Mouse (Mus musculus): ENCODE measurements at regions not wholly inside any gene's neighbourhood (a gene's known extent, or its start where the extent isn't known, plus 50 kb on each side); places are given as distances from the start of the nearest gene placed in this dataset.

DNA sequence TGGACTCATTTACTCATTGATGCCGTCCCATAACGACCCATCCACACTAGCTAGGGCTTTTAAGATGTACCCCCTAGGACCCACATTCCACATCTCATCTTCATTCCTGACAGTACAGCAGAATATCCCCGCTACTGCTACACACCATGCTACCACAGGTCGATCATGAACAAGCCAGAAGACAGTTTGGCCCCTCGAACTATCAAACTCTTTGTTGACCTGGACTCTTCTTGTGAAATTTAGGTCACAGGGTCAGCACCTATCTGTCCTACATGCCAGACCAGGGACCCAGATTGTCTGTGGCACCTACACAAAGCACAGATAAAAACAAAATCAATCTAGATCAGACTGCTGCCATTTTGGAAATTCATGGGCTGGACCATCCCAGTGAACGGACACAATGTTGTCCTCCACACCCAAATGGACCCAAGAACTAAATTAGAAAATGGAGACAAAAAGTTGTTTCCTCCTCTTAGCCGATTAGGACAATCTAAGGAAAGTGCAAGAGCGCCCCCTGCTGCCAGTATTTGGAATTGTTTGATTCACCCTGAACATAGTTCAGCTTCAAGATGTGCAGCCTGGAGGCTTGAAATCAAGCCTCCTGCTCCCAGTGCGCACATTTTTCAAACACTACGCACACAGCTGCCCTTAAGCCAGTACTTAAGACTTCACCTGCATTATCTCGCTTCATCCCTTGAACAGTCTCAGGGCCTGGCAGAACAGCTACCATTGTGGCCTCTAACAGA, 192.6 kb downstream of the Gsdmc2 start:
- no peaks in the 10 kb centered on the region for H3K9me3 ChIP-seq (ENCODE audit: control insufficient read depth, low read length)
- no peak overlapping the region for H3K4me2 ChIP-seq
- H3K9ac ChIP-seq (ENCODE audit: low read length), result no peak overlapping the region
- H3K4me1 ChIP-seq (ENCODE audit: control insufficient read depth, insufficient read depth, low read length), result no peaks in the 10 kb centered on the region
- DNase-seq (ENCODE audit: low spot score, missing footprints) (peak; percentile 99), ATAC-seq (ENCODE audit: low FRiP score) (peak; percentile 68)
- H3K27me3 ChIP-seq (ENCODE audit: control insufficient read depth, insufficient read depth, low read length), result no peaks in the 10 kb centered on the region
- no peaks in the 10 kb centered on the region for H3K36me3 ChIP-seq (ENCODE audit: control insufficient read depth, insufficient read depth, low read length)
- no peak overlapping the region for H3K4me3 ChIP-seq (ENCODE audit: low read depth, low read length)
- H3K27ac ChIP-seq (ENCODE audit: low read depth, low read length), result no peak overlapping the region
- 44% methylated on average over 11 of the region's 11 CpGs for WGBS

DNA sequence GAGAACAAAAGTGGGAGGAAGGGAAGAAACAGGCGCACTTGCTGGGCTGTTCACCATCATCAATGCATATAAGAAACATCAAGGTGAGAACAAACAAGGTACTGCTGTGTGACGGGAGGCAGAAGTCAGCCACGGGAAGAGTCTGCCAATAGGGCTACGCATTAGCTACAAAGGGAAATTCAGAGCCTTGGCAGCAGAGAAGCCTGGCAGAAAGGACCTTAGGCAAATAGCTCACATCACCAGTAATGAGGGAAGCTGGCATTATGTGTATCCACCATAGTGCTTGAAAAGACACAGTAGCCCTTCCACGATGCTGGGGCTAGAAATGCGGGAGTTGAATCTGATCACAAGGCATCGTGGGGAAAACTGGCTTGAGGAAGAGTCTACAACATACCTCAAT, 193.9 kb downstream of the Gsdmc2 start:
- Histone ChIP-seq H3K27me3 (ENCODE audit: control insufficient read depth, insufficient read depth, low read length) (no peaks in the 10 kb centered on the region), H3K4me3 (ENCODE audit: low read depth, low read length) (no peak overlapping the region), H3K4me1 (ENCODE audit: control insufficient read depth, insufficient read depth, low read length) (no peaks in the 10 kb centered on the region), H3K27ac (ENCODE audit: low read depth, low read length) (no peak overlapping the region), H3K36me3 (ENCODE audit: control insufficient read depth, insufficient read depth, low read length) (no peaks in the 10 kb centered on the region), H3K4me2 (no peak overlapping the region), H3K9me3 (ENCODE audit: control insufficient read depth, low read length) (no peaks in the 10 kb centered on the region), H3K9ac (ENCODE audit: low read length) (no peak overlapping the region)
- ATAC-seq (ENCODE audit: low FRiP score) (no peak), DNase-seq (ENCODE audit: low spot score, missing footprints) (no peak)
- 88% methylated on average over 7 of the region's 7 CpGs for WGBS

DNA sequence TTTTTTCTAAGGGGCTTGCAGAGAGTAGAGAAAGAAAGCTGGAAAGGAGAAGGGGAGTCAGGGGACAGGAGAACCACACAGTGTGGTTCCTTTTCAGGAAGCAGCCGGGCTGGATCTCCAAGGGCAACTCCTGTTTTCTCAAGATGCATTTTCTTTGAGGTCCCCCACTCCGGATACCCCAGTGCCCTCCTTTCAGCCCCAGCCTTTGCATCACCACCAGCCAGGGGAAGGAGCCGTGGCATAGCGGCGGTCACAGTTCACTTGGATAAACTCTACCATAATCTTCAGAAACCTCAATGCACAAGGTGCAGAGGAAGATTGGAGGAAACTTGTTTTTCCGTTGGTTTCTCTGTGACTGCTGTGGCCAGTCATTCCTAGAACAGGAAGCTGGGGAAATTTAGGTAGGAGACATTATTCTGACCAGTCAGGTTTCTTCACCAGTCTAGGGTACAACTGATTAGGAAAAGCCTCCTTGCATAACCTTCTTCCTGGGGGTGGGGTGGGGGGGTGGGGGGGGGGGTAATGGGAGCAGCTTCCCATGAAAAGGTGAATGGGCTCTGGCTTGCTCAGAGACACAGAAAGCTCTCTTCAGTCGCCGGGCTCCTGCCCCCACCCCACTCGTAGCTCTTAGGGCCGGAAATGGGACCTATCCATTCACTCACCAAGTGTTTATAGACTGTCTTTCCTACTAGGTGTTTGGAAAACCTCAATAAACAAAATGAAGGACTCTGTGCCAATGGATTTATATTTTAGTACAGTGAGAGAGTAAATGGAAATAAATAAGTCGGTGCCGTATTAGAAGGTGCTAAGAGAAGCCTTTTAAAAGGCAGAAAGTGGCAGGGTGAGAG, 196.6 kb downstream of the Gsdmc2 start:
- no peak overlapping the region for H3K4me2 ChIP-seq
- no peaks in the 10 kb centered on the region for H3K4me1 ChIP-seq (ENCODE audit: control insufficient read depth, insufficient read depth, low read length)
- H3K4me3 ChIP-seq (ENCODE audit: low read depth, low read length), result no peak overlapping the region
- H3K36me3 ChIP-seq (ENCODE audit: control insufficient read depth, insufficient read depth, low read length), result no peaks in the 10 kb centered on the region
- no peaks in the 10 kb centered on the region for H3K27me3 ChIP-seq (ENCODE audit: control insufficient read depth, insufficient read depth, low read length)
- no peak overlapping the region for H3K27ac ChIP-seq (ENCODE audit: low read depth, low read length)
- 87% methylated on average over 12 of the region's 12 CpGs for WGBS
- ATAC-seq (ENCODE audit: low FRiP score) (no peak), DNase-seq (ENCODE audit: low spot score, missing footprints) (no peak)
- H3K9me3 ChIP-seq (ENCODE audit: control insufficient read depth, low read length), result no peaks in the 10 kb centered on the region
- no peak overlapping the region for H3K9ac ChIP-seq (ENCODE audit: low read length)

DNA sequence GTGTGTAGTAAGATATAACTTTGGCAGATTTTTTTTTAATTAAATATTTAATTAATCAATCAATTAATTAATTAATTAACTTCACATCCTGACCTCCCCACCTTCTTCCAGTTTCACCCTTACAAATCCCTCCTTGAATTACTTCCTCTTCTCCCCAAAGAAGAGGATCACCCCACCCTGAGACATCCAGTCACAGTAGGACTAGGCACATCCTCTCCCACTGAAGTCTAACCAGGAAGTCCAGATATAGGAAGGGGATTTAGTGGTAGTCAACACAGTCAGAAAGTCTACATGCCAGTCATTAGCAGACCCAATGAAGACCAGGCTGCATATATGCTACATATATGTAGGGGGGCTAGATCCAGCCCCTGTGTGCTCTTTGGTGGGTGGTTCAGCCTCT, 220.2 kb downstream of the Gsdmc2 start:
- DNase-seq (ENCODE audit: low spot score, missing footprints), result no peak

DNA sequence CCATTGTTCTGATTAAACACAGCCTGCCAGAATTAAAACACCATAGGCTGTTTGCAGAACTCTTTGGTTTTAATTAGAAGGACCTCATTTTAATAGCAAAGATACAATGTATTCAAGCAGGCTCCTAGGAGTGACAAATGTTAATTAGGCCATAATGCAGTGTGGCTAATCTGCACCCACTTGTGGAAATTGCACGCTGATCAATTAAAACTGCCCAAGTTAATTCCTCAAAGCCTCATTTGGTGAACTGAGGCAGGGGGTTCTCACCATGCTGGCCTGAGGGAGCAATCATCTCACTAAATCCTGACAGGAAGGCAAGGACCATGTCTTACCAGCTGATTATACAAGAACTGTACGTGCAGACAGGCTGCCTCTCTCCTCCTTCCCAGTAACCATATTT, 220.7 kb downstream of the Gsdmc2 start:
- no peak overlapping the region for H3K4me2 ChIP-seq
- no peaks in the 10 kb centered on the region for H3K27me3 ChIP-seq (ENCODE audit: control insufficient read depth, insufficient read depth, low read length)
- H3K4me1 ChIP-seq (ENCODE audit: control insufficient read depth, insufficient read depth, low read length), result no peaks in the 10 kb centered on the region
- H3K9ac ChIP-seq (ENCODE audit: low read length), result no peak overlapping the region
- ATAC-seq (ENCODE audit: low FRiP score), result no peak
- no peaks in the 10 kb centered on the region for H3K9me3 ChIP-seq (ENCODE audit: control insufficient read depth, low read length)
- DNase-seq (ENCODE audit: low spot score, missing footprints), result no peak
- H3K27ac ChIP-seq (ENCODE audit: low read depth, low read length), result no peak overlapping the region
- H3K4me3 ChIP-seq (ENCODE audit: low read depth, low read length), result no peak overlapping the region
- no peaks in the 10 kb centered on the region for H3K36me3 ChIP-seq (ENCODE audit: control insufficient read depth, insufficient read depth, low read length)
- WGBS, result 67% methylated on average over 2 of the region's 2 CpGs

More for the DNA sequence above, 220.2 kb downstream of the Gsdmc2 start:
- Histone ChIP-seq H3K4me2 (no peak overlapping the region), H3K9ac (ENCODE audit: low read length) (no peak overlapping the region), H3K36me3 (ENCODE audit: control insufficient read depth, insufficient read depth, low read length) (no peaks in the 10 kb centered on the region), H3K4me1 (ENCODE audit: control insufficient read depth, insufficient read depth, low read length) (no peaks in the 10 kb centered on the region), H3K27ac (ENCODE audit: low read depth, low read length) (no peak overlapping the region), H3K9me3 (ENCODE audit: control insufficient read depth, low read length) (no peaks in the 10 kb centered on the region), H3K4me3 (ENCODE audit: low read depth, low read length) (no peak overlapping the region), H3K27me3 (ENCODE audit: control insufficient read depth, insufficient read depth, low read length) (no peaks in the 10 kb centered on the region)
- no peak for ATAC-seq (ENCODE audit: low FRiP score)

DNA sequence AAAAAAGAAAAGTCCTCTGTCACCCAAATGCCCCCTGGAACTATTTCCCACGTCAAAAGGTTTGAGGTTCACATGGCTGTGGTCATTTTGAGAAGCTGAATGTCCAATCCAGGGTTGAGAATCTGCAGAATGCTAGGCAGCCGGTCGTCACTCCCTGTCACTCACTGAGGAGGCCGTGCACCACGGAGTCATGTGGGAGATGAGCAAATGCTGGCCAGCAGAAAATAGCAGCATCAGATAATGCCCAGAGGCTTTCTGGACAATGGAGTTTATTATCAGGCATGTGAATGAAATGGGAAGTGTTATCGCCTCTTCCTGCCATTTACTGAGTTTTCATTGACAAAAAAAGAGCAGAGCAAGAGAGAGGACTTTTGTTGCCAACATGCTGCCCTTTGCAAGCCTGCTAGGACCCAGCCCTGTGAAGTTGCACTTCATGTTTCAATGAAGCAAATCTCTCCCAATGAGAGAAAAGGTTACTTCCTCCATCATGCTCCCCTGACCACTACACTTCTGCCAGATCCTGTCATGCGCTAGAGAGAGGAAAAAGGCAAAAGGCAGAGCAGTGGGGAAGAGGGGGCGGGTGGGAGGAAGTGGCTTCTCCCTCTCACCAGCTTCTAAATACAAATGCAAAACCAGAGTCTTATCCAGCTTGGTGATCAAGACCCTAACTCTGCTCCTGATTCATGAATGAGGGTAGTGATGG, 228.3 kb downstream of the Gsdmc2 start:
- Histone ChIP-seq H3K4me1 (ENCODE audit: control insufficient read depth, insufficient read depth, low read length) (no peaks in the 10 kb centered on the region), H3K9ac (ENCODE audit: low read length) (no peak overlapping the region), H3K4me2 (no peak overlapping the region), H3K27me3 (ENCODE audit: control insufficient read depth, insufficient read depth, low read length) (no peaks in the 10 kb centered on the region), H3K9me3 (ENCODE audit: control insufficient read depth, low read length) (no peaks in the 10 kb centered on the region), H3K4me3 (ENCODE audit: low read depth, low read length) (no peak overlapping the region), H3K27ac (ENCODE audit: low read depth, low read length) (no peak overlapping the region), H3K36me3 (ENCODE audit: control insufficient read depth, insufficient read depth, low read length) (no peaks in the 10 kb centered on the region)
- ATAC-seq (ENCODE audit: low FRiP score) (no peak), DNase-seq (ENCODE audit: low spot score, missing footprints) (no peak)
- 79% methylated on average over 8 of the region's 8 CpGs for WGBS

DNA sequence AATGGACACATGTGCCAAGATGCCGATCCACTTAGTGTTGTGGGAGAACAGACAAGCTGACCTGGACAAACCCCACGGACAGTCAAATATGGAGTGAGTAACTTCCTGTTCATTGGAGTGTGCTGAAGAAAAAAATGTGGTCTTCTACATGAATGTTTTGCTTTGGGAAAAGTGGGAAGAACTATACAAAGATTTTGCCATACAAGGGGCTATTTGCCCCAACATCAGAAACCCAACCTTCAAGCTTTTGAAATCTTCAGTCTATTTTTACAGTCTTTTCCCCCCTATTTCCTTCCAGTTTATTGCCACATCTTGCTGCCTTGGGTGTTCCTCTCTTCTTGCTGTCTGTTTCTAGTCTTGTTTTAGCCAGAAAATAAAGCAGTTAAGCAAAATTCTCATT, 230.8 kb downstream of the Gsdmc2 start:
- Histone ChIP-seq H3K27me3 (ENCODE audit: control insufficient read depth, insufficient read depth, low read length) (no peaks in the 10 kb centered on the region), H3K4me1 (ENCODE audit: control insufficient read depth, insufficient read depth, low read length) (no peaks in the 10 kb centered on the region), H3K27ac (ENCODE audit: low read depth, low read length) (no peak overlapping the region), H3K4me2 (no peak overlapping the region), H3K4me3 (ENCODE audit: low read depth, low read length) (no peak overlapping the region), H3K9me3 (ENCODE audit: control insufficient read depth, low read length) (no peaks in the 10 kb centered on the region), H3K9ac (ENCODE audit: low read length) (no peak overlapping the region), H3K36me3 (ENCODE audit: control insufficient read depth, insufficient read depth, low read length) (no peaks in the 10 kb centered on the region)
- ATAC-seq (ENCODE audit: low FRiP score) (no peak), DNase-seq (ENCODE audit: low spot score, missing footprints) (no peak)
- WGBS, result 97% methylated on average over 2 of the region's 2 CpGs

DNA sequence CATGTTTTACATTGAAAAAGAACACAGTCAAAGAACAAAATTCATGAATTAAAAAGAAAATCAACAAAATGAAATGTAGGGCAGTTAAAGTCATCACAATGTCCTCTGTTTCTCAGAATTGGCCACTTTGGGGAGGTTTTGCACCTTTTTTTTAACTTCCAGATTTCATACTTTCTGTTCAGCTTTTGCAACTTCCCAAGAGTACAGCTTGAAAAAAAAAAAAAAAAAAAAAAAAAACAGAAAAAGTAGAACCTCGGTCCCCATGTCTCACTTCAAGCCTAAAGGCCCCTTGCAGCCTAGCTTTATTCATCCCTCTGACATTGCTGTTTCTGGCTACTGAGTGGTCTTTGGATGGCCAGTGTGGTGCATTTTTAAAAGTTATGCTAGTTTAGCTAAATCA, 231.9 kb downstream of the Gsdmc2 start:
- 84% methylated on average over 1 of the region's 1 CpGs for WGBS
- ATAC-seq (ENCODE audit: low FRiP score), result no peak

DNA sequence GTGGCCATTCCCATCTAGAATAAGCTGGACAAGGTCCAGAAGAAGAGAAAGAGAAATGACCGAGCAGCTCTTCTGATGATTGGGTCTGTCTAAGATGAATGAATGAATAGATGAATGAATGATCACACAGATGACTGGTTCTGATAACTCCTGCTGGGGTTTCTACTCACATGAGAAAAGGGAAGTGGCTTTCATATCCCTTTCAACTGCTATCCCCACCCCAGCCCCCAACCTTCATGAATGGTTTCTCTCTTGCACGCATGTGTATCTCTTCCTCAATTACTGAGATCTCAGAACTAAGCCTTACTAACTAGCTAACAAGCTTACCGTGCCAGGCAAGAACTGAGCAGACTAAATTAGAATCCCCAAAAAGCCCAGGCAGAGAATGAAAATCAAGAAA, 233.8 kb downstream of the Gsdmc2 start:
- WGBS, result 83% methylated on average over 3 of the region's 3 CpGs
- no peak overlapping the region for H3K27ac ChIP-seq (ENCODE audit: low read depth, low read length)
- H3K4me2 ChIP-seq, result no peak overlapping the region
- ATAC-seq (ENCODE audit: low FRiP score) (no peak), DNase-seq (ENCODE audit: low spot score, missing footprints) (no peak)
- no peak overlapping the region for H3K9ac ChIP-seq (ENCODE audit: low read length)
- no peak overlapping the region for H3K4me3 ChIP-seq (ENCODE audit: low read depth, low read length)
- H3K27me3 ChIP-seq (ENCODE audit: control insufficient read depth, insufficient read depth, low read length), result no peaks in the 10 kb centered on the region
- H3K4me1 ChIP-seq (ENCODE audit: control insufficient read depth, insufficient read depth, low read length), result no peaks in the 10 kb centered on the region
- H3K36me3 ChIP-seq (ENCODE audit: control insufficient read depth, insufficient read depth, low read length), result no peaks in the 10 kb centered on the region
- H3K9me3 ChIP-seq (ENCODE audit: control insufficient read depth, low read length), result no peaks in the 10 kb centered on the region

More for the DNA sequence above, 231.9 kb downstream of the Gsdmc2 start:
- H3K4me2 ChIP-seq, result no peak overlapping the region
- no peak overlapping the region for H3K9ac ChIP-seq (ENCODE audit: low read length)
- H3K27ac ChIP-seq (ENCODE audit: low read depth, low read length), result no peak overlapping the region
- no peaks in the 10 kb centered on the region for H3K36me3 ChIP-seq (ENCODE audit: control insufficient read depth, insufficient read depth, low read length)
- H3K4me1 ChIP-seq (ENCODE audit: control insufficient read depth, insufficient read depth, low read length), result no peaks in the 10 kb centered on the region
- no peak overlapping the region for H3K4me3 ChIP-seq (ENCODE audit: low read depth, low read length)
- DNase-seq (ENCODE audit: low spot score, missing footprints), result no peak
- H3K9me3 ChIP-seq (ENCODE audit: control insufficient read depth, low read length), result no peaks in the 10 kb centered on the region
- no peaks in the 10 kb centered on the region for H3K27me3 ChIP-seq (ENCODE audit: control insufficient read depth, insufficient read depth, low read length)
